ENCODE assay signal across 21 mouse cellular contexts in the genomic region with DNA sequence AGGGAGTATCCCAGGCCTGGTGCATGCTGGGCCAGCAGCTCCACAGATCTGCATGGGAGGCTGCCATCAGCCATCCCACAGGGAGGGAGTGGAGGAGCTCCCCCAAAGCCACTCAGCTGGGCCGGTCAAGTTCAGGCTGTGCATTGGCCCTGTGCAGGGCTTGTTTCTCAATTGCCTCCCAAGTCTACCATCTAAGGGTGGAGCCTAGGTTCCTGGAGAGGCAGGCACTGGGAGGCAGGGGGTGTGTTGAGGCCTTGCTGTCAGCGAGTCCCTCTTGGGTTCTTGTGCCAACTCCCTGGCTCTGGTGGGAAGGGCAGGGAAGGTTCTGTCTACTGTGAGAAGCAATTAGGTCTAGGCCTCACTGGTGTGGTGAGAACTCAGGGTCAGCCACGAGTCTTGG. TPM values are rescaled to one million over a fixed set of nuclear protein-coding genes. Genes with fewer than 3 reads are reported as not detected.
DNase-seq lines count a peak whose midpoint lies in the region; ATAC-seq and TF ChIP-seq lines count a peak whose summit lies in the region.
"Had no signal": no experiment of that assay in that cellular context is flagged by ENCODE, and none has a peak within 500 bp of the region (broad histone marks: within the 10 kb centered on the region; RNA-seq: fewer than 3 reads in every experiment).

No protein-coding gene starts in this region.

- H3K9ac ChIP-seq in neural tube, embryonic 13.5 days, result no peak overlapping the region
- H3K9ac ChIP-seq: forebrain, embryonic 15.5 days; lung, embryonic 15.5 days had no signal

- peak; percentile 92 for DNase-seq in heart, adult 11 months
- no peak for DNase-seq in heart, postnatal 4 days
- no peak for DNase-seq in layer of hippocampus, adult 2 months (ENCODE audit: low spot score in 2 of 2)
- DNase-seq in layer of hippocampus, postnatal 25 days (ENCODE audit: extremely low spot score in 1 of 2, low spot score in 1 of 2), result no peak
- no peak for DNase-seq in neural tube, embryonic 10.5 days (ENCODE audit: extremely low spot score, low spot score)
- DNase-seq in lung, postnatal 4 days, result peak; percentile 46 to 63
- DNase-seq in urinary bladder, postnatal 14 days (ENCODE audit: low spot score), result no peak
- DNase-seq: cerebellum, adult 9-11 months; embryo, embryonic 11 days; kidney, adult 18-20 months; liver; right cerebral cortex, postnatal 4 days had no signal

- H3K4me1 ChIP-seq in neural tube, embryonic 13.5 days (replicated peaks), result peaks cover 71% of the 10 kb centered on the region

- peaks cover 22% of the 10 kb centered on the region for H3K36me3 ChIP-seq in neural tube, embryonic 13.5 days

- peak overlapping the region; percentile 88 for H3K27ac ChIP-seq in layer of hippocampus, adult 2 months
- 0 out of 2 replicates have a peak overlapping the region, but pooled peaks have one; percentile 13 for H3K27ac ChIP-seq in neural tube, embryonic 13.5 days (replicated peaks)
- H3K27ac ChIP-seq: lung, embryonic 15.5 days had no signal

- no peaks in the 10 kb centered on the region for H3K27me3 ChIP-seq in neural tube, embryonic 13.5 days
- H3K27me3 ChIP-seq: forebrain, embryonic 15.5 days; lung, embryonic 15.5 days; midbrain, embryonic 13.5 days had no signal

- no peak overlapping the region for H3K4me3 ChIP-seq in layer of hippocampus, adult 2 months
- no peak overlapping the region for H3K4me3 ChIP-seq in neural tube, embryonic 13.5 days
- H3K4me3 ChIP-seq: forebrain, embryonic 15.5 days; lung, embryonic 15.5 days; midbrain, embryonic 13.5 days had no signal

- WGBS in neural tube, embryonic 13.5 days, result 85% methylated on average over 3 of the region's 3 CpGs

- no peak for ATAC-seq in neural tube, embryonic 13.5 days (ENCODE audit: low read depth)
- ATAC-seq: forebrain, embryonic 15.5 days; midbrain, embryonic 13.5 days had no signal

- no peaks in the 10 kb centered on the region for H3K9me3 ChIP-seq in neural tube, embryonic 13.5 days
- H3K9me3 ChIP-seq: forebrain, embryonic 15.5 days; lung, embryonic 15.5 days; midbrain, embryonic 13.5 days had no signal

- no peak overlapping the region for H3K4me2 ChIP-seq in neural tube, embryonic 13.5 days
- H3K4me2 ChIP-seq: forebrain, embryonic 15.5 days; lung, embryonic 15.5 days; midbrain, embryonic 13.5 days had no signal

- 0 out of 2 replicates have a peak, but pooled peaks have one; percentile 2 for TF ChIP-seq CTCF in layer of hippocampus, adult 2 months (conservative IDR thresholded peaks at IDR 0.05)

RNA-seq across cellular contexts. Expression of gene Rfx1, which starts 5.3 kb away (rescaled TPM):
- 10 to 100 TPM; 12.5 to 13.5 TPM for total RNA-seq in heart, postnatal 4 days (2021)
- total RNA-seq in layer of hippocampus, adult 2 months (2021), result 10 to 100 TPM; 28.7 to 33.3 TPM
- 10 to 100 TPM; 19.8 to 24.1 TPM for total RNA-seq in layer of hippocampus, postnatal 25 days (2021)
- 8.1 and 8.2 TPM in 2 replicates for polyA plus RNA-seq in neural tube, embryonic 13.5 days (2015; fragmentation: Nextera tagmentation; extraction: Ambion mirVana)

RNA-seq across cellular contexts. Expression of gene Gm10643, which starts 7.0 kb away (rescaled TPM):
- total RNA-seq in heart, postnatal 4 days (2021), result 1 to 10 TPM; 3.7 to 4.5 TPM
- 1 to 10 TPM; 4.2 to 6.7 TPM for total RNA-seq in layer of hippocampus, adult 2 months (2021)
- total RNA-seq in layer of hippocampus, postnatal 25 days (2021), result 1 to 10 TPM; 4.4 to 4.5 TPM
- polyA plus RNA-seq in neural tube, embryonic 13.5 days (2015; fragmentation: Nextera tagmentation; extraction: Ambion mirVana), result 1.9 and 2.2 TPM in 2 replicates

RNA-seq across cellular contexts. Expression of gene Rln3, which starts 27.1 kb away (rescaled TPM):
- total RNA-seq in heart, postnatal 4 days (2021), result not detected
- total RNA-seq in layer of hippocampus, adult 2 months (2021), result not detected
- total RNA-seq in layer of hippocampus, postnatal 25 days (2021), result not detected
- not detected in 2 replicates for polyA plus RNA-seq in neural tube, embryonic 13.5 days (2015; fragmentation: Nextera tagmentation; extraction: Ambion mirVana)
- total RNA-seq: adrenal gland, adult 18-20 months; gastrocnemius, adult 8-10 months; layer of hippocampus, adult 18-20 months had no signal
- polyA plus RNA-seq: forebrain, embryonic 15.5 days; heart, embryonic 14.5 days; lung, embryonic 15.5 days; midbrain, embryonic 13.5 days had no signal

RNA-seq across cellular contexts. Expression of gene Il27ra, which starts 29.5 kb away (rescaled TPM):
- 1 to 10 TPM; 4.0 to 4.2 TPM for total RNA-seq in heart, postnatal 4 days (2021)
- total RNA-seq in layer of hippocampus, adult 2 months (2021), result 1 to 10 TPM; 2.0 TPM
- 1 to 10 TPM; 2.0 to 2.4 TPM for total RNA-seq in layer of hippocampus, postnatal 25 days (2021)
- polyA plus RNA-seq in neural tube, embryonic 13.5 days (2015; fragmentation: Nextera tagmentation; extraction: Ambion mirVana), result 0.43 and 0.56 TPM in 2 replicates
- polyA plus RNA-seq: hindbrain, embryonic 11.5 days had no signal

RNA-seq across cellular contexts. Expression of gene Dcaf15, which starts 32.6 kb away (rescaled TPM):
- 10 to 100 TPM; 19.7 to 20.5 TPM for total RNA-seq in heart, postnatal 4 days (2021)
- total RNA-seq in layer of hippocampus, adult 2 months (2021), result 10 to 100 TPM; 21.2 to 22.5 TPM
- total RNA-seq in layer of hippocampus, postnatal 25 days (2021), result 10 to 100 TPM; 18.5 to 19.1 TPM
- polyA plus RNA-seq in neural tube, embryonic 13.5 days (2015; fragmentation: Nextera tagmentation; extraction: Ambion mirVana), result 16.5 and 16.8 TPM in 2 replicates

Comparison
In these comparisons a context has a peak if more than half of its experiments do, and no peak if none do; other contexts are left out.
1. DNase-seq: peak in heart, adult 11 months (single experiment) and lung, postnatal 4 days (2 of 2); none in heart, postnatal 4 days (single experiment), layer of hippocampus, adult 2 months (0 of 2), layer of hippocampus, postnatal 25 days (0 of 2), neural tube, embryonic 10.5 days (single experiment) and urinary bladder, postnatal 14 days (single experiment).